Mouse (Mus musculus) liver, adult 2 months (tissue): ENCODE data around the gene Dpysl5.

Experiments
- CTCF ChIP-seq: fragments of 200-500 bp; IDR thresholded peaks from 2 replicates; pipeline ENCODE4 v1.5.1; 2011; ENCODE audit warnings: low read depth, low read length, control low read depth
- POLR2A ChIP-seq: fragments of 200-500 bp; IDR thresholded peaks from 2 replicates; pipeline ENCODE4 v1.6.1; 2011; ENCODE audit warnings: low read length, control low read depth; ENCODE audit not compliant: insufficient read depth; ENCODE audit errors: extremely low read depth

- TF ChIP-seq CTCF (no peak), POLR2A (no peak)
Observed at GRCm38 (mm10) chr5:30825821-30826220, 114.5 kb downstream of the Dpysl5 start.
